Mouse (Mus musculus) kidney, adult 2 months (tissue): ENCODE measurements around the gene Zfp239.

Experiments used
- CTCF ChIP-seq: fragments of 200-500 bp; conservative IDR thresholded peaks from 2 replicates; pipeline ENCODE4 v1.5.1; 2011; ENCODE audit warnings: low read depth, mild to moderate bottlenecking, control low read depth, low read length, moderate library complexity, mixed read lengths; ENCODE audit not compliant: insufficient read depth, insufficient read length
- POLR2A ChIP-seq: fragments of 200-500 bp; IDR thresholded peaks from one replicate; pipeline ENCODE4 v1.6.1; 2011; ENCODE audit warnings: low read depth, low read length, control low read depth

- TF ChIP-seq CTCF (no peak), POLR2A (no peak)
These were observed 20.1 kb downstream of the Zfp239 start for GRCm38 (mm10) chr6:117881997-117882396.
